Mouse (Mus musculus) spleen, adult 2 months (tissue): ENCODE measurements around the gene Pbld1.

Experiments used
- CTCF ChIP-seq: fragments of 200-500 bp; IDR thresholded peaks from 2 replicates; pipeline ENCODE4 v1.5.1; 2011; ENCODE audit warnings: mild to moderate bottlenecking, inconsistent platforms; ENCODE audit not compliant: insufficient read depth, insufficient read length, insufficient replicate concordance; ENCODE audit errors: extremely low read depth
- POLR2A ChIP-seq: fragments of 200-500 bp; IDR thresholded peaks from 2 replicates; pipeline ENCODE4 v1.6.1; 2011; ENCODE audit warnings: low read depth, low read length, inconsistent platforms

DNA sequence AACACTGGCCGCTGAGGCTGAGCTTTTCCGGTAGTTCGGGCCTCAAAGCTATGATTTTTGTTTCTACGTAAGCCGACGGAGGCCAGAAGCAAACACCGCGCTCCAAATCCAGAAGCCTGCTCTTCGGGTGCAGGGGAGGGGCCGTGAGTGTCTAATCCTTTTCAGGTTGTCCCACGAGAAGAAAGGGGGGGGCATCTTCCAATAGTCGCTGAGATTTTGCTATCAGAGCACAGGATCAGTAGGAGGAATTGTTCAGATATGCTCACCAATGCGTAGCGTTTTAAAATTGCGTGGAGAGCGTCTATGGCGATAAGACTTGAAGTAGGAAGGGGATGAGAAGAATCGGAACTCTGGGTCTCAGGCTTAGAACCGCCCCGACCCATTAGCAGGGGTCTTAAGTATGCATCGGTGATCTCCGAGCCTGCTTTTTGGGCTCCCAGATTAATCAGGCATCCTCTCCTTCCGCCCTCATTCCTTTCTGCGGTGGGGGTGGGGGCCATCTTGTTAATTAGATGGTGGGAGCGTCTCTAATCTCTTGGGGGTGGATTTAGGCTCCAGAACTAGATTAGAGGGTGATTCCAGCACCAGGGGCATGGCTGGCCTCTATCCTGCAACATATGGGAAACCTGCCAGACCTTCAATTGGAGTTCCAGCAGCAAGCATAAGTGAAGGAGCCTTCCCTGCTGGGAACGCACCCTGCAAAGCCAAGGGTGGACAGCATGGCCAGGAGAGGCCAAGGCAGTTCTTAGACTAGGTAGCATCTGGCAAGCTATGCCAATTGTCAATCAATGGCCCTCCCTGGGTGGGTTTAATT, 30.0 kb downstream of the Pbld1 start:
- TF ChIP-seq POLR2A (no peak), CTCF (no peak)
